Mouse (Mus musculus): Measurements from ENCODE around the gene Lmod1. TPM values are rescaled to one million over a fixed set of nuclear protein-coding genes. Genes with fewer than 3 reads are reported as not detected.
"Not testable (repeated sequence)": the region's sequence is repeated elsewhere in the genome, so short reads cannot be mapped to it uniquely, and the experiment has no call there.

The Lmod1 gene
- total RNA-seq, 2 experiments from 2014 or later, result 0.56 to 0.64 TPM

DNA sequence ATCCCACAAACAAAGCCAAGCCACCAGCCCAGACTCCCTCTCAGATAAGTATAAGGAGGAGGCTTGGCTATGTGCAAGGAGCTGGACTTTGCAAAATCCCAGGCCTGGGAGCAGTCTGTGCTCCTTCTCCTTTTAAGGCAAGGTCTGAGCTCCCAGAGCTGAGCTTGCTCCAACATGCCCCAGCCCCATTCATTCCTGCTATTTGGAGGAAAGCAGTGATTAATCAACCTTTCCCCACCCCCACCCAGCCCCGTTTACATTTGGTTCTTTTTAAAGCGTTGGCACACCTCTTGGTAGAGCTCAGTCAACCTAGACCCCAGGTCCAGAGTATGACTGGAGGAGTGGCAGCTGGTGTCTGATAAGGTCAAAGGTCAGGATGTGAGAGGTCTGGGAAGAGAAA lies 34.5 kb downstream of the Lmod1 start:
- DNase-seq (ENCODE audit: extremely low spot score in 1 of 2, low spot score in 1 of 2), result no peak

DNA sequence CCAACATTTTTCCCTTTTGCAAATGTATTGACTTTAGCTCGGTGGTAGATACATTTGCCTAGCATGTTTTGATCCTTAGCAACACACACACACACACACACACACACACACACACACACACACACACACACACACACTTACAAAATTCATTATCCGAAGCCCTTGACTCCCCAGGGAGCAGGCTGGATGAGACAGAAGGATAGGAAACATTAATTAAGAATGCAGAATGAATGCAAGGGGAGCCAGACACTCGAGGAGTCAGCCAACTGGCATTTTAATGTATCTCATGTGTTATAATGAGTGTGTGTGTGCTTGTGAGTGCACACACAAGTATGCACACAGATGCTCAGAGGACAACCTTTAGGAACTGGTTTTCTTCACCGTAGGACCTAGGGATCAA lies 36.9 kb downstream of the Lmod1 start:
- no peak for DNase-seq (ENCODE audit: extremely low spot score in 1 of 2, low spot score in 1 of 2)

DNA sequence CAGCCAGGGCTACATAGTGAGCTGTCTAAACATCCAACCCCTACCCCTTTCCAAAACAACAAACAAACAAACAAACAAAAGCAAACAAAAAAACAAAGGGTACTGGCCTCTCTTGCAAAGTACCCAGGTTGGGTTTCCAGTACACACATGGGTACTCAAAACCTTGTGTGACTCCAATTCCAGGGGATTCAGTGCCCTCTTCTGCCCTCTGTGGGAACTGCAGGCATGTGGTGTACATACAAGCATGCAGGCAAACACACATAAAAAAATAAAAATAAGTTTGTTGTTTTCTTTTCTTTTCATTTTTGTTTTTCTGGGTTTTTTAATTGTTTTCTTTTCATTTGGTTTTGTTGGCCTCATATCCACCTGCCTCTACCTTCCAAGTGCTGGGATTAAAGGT lies 37.5 kb downstream of the Lmod1 start:
- DNase-seq (ENCODE audit: extremely low spot score in 1 of 2, low spot score in 1 of 2), result no peak

DNA sequence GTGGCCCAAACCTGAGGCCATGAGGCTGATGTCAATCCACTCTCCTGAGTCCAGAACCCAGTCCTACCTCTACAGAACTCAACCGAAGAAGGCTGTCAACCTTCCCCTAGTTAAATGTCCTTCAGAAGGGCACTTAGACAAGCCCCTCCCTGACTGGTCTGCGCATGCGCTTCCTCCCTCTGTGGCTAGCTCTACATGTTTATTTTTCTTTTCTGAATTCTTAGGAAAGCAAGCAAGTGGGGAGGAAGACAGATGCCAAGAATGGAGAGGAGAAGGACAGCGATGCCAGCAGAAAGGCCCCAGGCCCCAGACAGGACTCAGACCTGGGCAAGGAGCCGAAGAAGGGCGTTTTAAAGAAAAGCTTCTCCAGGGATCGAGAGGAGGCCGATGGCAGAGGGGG lies 38.8 kb downstream of the Lmod1 start:
- DNase-seq (ENCODE audit: extremely low spot score in 1 of 2, low spot score in 1 of 2), result no peak

DNA sequence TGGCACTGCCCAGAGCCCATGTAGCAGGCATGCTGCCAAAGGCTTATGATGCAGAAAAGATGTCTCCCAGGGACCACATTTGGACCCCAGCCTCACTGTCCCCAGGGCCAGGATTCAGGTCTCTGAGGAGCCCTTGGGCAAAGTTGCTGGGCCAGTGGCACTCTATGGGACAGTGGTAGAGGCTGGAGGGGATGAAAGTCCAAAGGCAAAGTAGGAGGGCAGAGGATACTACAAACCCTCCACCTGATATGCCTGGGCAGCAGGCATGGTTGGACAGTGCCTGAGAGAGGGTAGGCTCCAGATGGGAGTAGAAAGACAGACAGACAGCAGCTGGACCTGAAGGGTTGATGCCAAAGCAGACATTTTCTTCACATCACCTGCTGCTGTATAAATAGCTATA lies 41.8 kb downstream of the Lmod1 start:
- DNase-seq (ENCODE audit: extremely low spot score in 1 of 2, low spot score in 1 of 2), result no peak

DNA sequence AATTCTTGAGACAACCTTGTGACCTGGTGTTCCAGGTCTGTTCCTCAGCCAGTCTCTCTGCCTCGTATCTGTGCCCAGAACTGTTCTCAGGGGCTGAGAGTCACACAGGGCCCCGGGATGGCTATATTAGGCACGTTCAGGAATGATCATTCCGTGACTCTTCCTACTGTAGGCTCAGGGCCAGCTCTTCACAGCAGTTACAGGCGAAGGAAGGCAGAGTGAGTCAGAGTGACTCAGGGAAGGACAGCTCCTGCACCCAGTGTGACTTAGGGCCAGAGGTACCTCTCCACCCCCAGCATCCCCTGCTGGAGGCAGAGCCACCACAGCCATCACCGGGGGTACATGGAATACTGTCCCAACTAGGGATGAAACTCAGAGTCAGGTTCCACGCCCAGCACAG lies 42.4 kb downstream of the Lmod1 start:
- DNase-seq (ENCODE audit: extremely low spot score in 1 of 2, low spot score in 1 of 2), result no peak

DNA sequence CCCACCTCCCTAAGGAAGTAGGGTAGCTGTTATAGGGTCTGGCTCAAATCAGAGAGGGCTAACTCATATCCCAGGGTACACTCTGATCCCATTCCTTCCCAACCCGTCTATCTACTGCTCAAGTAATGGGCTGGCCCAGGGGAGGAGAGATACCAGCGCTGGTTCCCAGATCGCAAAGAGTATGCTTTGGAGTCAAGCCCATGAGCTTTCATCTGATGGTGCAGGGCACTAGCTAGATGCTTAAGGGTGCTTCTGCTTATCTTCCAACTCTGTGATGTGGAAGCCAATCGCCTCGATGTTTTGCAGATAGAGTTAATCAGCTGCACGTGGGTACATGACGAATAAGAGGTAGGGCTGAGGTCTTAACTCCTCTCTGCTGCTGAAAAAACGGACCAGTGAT lies 43.0 kb downstream of the Lmod1 start:
- no peak for DNase-seq (ENCODE audit: extremely low spot score in 1 of 2, low spot score in 1 of 2)

DNA sequence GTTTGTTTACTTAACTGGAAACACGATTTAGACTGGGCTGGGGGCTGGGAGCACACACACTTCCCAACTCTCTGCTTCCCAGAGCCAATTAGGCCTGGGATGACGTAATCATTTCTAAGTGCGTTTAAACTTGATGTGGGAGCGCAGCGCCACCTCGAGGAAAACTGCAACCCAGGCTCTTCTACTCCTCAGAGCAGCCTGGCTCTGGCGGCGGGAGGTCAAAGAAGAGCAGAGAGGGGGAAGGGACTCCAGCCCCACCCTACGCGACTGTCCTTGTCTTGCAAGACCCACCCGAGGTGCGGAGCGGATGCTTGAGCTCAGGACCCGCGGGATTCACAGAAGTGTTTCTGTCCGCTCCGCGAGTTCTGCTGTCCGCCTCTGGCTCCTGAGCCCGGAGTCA lies 43.6 kb downstream of the Lmod1 start:
- peak; percentile 81 to 91 for DNase-seq (ENCODE audit: extremely low spot score in 1 of 2, low spot score in 1 of 2)

DNA sequence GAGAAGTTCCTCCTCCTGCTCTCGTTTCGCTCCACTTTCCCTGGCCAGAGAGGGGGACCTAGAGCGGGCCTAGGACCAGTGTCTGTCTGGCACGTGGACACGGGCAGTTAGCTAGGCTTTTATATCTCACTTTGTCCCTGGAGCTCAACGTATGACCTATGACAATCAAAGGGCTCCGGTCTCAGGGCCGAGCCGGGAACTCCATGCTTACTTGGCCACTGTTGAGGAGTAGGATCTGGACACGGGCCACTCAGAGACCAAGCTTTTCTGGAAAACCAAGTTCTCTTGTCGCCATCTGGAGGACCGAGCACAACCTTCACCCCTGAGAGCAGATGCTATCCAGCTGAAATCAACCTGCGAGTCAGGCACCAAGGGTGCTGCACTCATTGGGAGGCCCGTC lies 44.4 kb downstream of the Lmod1 start:
- peak in 1 of 2 experiments; percentile 52 for DNase-seq (ENCODE audit: extremely low spot score in 1 of 2, low spot score in 1 of 2)

DNA sequence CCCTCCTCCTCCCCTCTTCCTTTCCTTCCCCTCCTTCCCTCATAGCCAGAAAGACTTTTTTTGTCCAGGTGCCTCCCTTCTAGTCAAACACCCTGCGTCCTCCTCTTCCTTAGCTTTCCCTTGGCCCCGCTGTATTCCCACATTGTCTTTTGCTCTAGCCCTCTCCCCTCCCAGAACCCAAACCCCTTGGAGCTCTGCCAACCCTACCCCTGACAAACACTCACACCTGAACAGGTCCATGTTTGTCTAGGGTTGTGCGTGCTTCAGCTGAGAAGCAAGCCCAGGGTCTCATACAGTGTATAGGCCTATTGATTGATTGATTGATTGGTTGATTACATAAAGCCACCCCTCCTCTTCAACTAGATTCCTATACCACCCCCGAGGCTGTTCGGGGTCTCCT lies 44.8 kb downstream of the Lmod1 start:
- no peak for DNase-seq (ENCODE audit: extremely low spot score in 1 of 2, low spot score in 1 of 2)

DNA sequence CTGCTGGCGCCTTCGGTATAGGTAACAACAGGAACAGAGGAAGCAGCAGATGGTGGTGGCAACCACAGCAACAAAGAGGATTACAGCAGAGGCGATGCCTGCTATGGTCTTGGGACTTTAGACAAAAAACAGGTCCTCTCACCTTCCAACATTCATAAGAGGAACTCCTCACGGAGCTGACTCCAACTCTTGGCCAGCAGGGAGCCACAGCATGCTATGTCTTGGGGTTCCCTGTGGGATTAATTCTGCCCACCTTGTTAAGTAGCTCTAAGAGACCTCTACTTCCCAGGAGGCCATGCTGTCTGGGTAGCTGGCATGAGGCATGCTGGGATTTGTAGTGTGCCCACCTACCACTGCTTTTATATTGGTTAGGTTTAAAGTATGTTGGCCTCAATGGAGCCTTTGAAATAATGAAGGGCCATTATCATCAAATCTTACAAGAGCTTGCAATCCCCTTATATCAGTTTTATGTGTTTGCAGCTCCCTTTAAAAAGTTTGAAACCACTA lies 48.6 kb downstream of the Lmod1 start:
- DNase-seq (ENCODE audit: extremely low spot score in 1 of 2, low spot score in 1 of 2), result no peak

DNA sequence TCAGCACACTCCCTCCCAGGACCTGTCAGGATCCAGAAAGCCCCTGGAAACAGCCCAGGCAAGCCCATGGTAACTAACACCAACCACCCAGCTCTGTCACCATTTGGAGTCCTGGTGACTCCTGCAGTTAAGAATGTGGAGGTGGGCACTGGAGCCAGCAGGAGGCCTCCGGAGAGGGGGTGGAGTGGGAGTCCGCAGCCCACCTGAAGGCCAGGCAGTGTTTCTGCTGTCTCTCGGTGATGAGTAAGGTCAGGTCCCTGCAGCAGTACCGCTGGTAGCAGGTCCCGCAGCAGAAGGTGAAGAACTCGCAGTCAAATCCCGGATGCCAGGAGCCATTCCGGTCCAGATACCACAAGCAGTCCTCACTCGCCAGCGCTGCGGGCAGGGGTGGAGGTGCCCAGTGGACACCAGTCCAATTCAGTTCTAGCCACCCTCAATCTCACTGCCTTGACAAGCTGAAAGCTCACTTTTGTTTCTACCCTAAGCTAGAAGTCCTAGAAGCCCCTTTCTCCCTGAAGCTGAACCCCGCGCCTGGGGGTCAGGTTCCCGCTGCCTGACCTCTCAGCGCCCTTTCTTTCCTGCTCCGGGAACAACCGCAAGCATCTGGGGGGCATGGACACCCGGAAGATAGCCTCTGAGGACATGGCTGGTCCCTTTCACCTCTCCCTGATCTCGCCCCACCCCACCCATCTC lies 49.7 kb downstream of the Lmod1 start:
- no peak for DNase-seq (ENCODE audit: extremely low spot score in 1 of 2, low spot score in 1 of 2)

DNA sequence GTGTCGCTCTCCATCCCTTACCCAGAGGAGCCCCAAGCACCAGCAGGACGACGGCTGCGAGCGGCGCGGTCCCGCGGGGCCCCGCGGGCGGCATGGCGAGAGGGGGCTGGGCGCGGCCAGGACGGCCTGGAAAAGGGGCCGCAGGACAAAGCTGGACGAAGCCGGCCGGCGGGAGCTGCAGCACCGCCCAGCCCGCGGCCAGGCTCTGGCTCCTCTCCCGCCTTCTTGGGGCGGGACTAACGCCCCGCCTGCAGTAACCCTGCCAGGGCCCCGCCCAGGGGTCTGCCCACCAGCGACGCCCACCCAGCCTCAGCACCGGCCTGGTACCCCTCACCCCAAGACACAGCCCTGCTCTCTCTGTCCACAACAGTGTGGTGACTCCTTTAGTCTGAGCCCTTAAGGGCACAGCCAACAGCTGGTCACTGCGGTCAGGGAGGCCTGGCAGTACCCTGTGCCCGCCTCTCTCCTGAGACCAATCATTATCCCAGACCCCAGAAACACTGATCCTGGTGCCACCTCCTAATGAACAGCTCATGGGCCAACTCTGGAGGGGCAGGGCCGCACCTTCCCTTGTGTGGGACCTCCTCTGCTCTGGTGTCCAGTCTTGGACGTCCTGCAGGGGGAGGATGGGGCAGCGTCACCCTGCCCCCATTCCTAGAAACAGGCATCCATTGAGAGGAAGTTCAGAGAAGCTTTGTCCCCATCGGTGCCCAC lies 50.4 kb downstream of the Lmod1 start, which contains the start of gene Shisa4:
Gene Shisa4, minus strand, starts transcription at position 370 of the 714 bp plus-strand sequence.
- DNase-seq (ENCODE audit: extremely low spot score in 1 of 2, low spot score in 1 of 2), result peak; percentile 64 to 65

DNA sequence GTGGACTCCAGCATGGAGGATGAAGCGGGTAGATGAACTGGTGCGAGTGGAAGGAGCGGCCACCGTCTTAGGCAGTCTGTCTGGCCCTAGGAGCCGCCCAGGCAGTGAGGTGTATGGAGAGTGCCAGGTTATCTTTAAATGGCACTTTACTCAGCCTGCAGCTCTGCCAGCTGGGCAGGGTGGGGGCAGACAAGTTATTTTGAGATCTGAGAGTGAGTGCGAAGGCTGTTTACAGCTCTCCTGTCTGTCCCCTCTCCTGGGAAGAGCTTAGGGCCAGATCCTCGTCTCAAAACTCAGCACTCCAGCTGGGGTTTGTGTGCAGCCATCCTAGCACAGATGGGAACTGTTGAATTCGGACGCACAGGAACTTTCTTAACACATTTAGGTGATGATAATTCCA lies 54.0 kb downstream of the Lmod1 start:
- no peak for DNase-seq (ENCODE audit: extremely low spot score in 1 of 2, low spot score in 1 of 2)

DNA sequence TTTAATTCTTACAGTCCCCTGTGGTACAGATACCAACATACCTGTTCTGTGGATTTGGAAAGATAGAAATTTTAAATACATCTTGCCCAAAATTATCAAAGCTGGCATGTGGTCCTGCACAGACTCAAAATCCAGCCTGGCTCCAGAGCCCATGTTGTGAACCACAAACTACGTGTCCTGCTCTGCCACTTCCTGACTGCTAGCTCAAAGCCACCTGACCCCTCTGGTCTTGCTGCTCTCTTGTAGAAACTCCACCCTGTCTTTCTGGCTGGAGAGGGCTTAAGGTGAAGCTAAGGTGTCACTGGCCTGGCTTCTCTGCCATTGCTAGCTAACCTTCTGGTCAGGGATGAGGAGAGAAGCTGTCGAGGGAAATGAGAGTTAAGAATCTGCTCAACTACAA lies 54.4 kb downstream of the Lmod1 start:
- DNase-seq (ENCODE audit: extremely low spot score in 1 of 2, low spot score in 1 of 2), result no peak

DNA sequence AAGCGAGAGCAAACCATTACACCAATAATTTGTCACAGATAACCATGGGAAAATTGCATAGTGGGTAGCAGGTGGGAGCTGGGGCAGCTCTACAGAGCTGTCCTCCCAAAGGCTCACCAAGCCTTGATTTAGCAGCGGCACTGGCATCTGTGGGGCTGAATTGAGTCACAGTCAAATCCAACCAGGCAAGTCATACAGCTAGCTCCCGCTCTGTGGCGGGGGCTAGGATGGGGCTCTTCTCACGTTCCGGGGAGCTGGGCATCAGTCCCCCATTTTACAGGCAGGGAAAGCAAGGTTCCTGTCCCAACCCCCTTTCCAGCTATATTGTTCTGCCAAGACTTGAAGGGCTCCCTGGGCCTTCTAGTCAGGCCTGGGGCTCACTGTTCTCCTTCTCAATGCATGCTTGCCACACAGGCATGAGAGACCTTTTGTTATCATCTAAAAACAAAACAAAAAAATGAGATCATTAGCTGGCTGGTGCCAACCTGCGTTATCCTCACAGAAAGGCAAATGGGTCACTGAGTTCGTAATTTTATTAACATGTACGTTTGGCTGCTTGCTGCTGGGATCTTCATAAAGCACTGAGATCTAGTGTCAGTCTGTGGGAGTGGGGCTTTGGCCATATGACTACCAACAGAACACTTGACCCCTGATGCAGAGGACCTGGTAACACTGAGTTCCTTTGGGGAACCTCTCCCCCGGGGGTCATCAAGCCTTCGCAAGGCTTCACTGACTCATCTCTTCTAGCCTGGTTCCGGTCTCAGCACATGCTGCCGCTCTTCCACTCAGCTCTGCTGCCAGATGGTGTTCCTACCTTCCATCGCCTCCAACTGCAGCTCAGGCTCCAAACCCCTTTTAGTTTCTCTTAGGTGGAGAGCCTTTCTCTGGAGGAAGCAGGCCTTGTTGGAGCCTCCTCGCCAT lies 55.7 kb downstream of the Lmod1 start:
- DNase-seq (ENCODE audit: extremely low spot score in 1 of 2, low spot score in 1 of 2), result no peak

DNA sequence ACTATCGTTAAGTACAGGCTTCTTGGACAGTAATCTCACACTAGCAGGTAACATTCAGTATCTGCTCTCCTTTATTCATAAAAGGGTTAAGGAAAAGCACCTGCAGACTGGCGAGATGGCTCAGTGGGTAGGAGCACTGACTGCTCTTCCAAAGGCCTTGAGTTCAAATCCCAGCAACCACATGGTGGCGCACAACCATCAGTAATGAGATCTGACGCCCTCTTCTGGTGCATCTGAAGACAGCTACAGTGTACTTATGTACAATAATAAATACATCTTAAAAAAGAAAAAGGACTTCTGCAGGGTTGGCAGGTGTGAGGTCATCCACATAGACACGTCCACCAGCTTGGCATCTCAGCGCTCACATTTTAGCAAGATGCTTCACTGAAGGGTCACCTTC lies 57.0 kb downstream of the Lmod1 start:
- not testable (repeated sequence) for DNase-seq (ENCODE audit: extremely low spot score in 1 of 2, low spot score in 1 of 2)

DNA sequence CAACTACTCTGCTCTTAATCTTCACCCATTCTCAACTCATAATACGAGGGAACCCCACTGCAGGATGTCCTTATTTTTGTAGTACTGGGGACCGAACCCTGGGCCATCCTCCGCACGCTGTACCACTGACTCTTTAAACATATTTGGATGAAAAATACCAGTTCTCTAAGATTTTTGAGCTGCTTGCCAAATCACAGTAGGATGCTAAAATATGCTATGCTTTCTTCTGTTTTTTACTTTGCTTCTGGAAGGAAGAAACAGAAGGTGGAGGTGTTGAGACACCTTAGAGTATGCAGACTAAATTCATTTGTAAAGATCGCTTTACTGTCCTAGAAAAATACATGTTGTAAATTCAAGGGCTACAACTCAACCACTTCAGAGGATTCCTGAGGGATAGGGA lies 59.6 kb downstream of the Lmod1 start:
- no peak for DNase-seq (ENCODE audit: extremely low spot score in 1 of 2, low spot score in 1 of 2)

DNA sequence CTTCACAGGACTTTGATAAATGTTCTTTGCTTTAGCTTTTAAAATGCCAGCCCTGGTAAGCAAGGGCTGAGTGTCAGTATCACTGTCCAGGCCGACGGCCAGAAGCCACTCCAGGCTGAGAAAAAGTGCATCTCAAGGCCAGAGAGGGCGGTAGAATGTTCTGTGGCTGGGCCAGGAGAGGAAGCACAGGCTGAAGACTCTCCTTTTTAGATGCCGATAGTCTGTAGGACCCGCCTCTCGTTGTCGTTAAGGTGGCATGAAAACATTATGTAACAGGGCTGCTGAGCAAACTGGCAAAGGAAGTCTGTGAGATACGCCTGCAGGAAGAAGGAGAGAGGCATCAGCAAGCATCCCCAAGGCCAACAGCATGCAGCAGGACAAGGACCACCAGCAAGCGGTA lies 60.6 kb downstream of the Lmod1 start:
- DNase-seq (ENCODE audit: extremely low spot score in 1 of 2, low spot score in 1 of 2), result no peak

DNA sequence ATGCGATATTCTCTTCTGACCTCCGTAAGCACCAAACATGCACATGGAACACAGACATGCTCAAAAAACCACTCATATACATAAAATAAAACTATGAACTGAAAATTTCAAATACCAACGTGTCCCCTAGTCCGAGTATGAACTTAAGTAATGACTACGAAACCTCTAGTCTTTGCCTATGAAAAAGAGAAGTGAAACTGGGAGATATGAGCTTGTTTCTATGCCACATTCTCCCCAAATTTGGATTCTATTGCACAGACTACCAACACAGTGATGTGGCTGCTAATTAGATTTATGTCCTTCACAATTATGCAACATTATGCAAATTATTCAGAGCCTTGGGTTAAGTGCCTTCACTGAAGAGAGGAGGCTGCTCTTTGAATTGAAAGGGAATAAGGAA lies 74.9 kb downstream of the Lmod1 start:
- DNase-seq (ENCODE audit: extremely low spot score in 1 of 2, low spot score in 1 of 2), result no peak
